Mouse (Mus musculus) Muller cell, postnatal 12 days (primary cell): Measurements from ENCODE around the gene Snrnp70.

Experiments used
- DNase-seq: peaks from one replicate; pipeline ENCODE4 v3.0.0-alpha.2; 2015; ENCODE audit errors: inconsistent ontology term

Snrnp70 gene

DNA sequence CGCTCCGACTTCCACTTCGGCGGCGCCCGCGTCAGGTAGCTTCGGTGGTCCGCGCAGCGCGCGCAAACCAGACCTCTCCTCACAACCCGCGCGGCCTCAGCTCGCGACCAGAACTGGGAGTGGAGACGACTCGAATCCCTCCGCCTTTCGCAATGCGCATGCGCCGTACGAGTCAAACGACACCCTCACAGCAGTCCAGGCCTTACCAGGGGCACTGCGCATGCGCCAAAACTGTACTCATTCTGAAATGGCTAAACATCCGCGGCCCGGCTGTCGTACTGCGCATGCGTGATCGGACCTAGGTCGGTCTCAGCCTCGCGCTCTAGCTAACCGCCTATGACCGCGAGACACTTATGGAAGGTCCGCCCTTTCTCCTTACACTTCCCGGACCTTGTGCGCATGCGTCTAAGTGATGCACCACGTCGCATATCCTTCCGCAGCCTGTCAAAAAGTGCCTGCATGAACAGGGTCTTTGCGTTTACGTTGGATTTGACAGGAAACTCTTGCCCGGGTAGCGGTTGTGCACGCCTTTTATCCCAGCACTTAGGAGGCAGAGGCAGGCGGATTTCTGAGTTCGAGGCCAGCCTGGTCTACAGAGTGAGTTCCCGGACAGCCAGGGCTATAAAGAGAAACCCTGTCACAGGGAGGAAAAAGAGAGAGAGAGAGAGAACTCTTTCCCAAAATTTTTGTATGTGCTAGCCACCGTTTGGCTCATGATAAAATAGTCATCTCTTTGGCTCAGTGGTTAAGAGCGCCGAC, at the start of gene Snrnp70:
Gene Snrnp70, minus strand, starts transcription at position 165 of the 759 bp plus-strand sequence.
- DNase-seq = peak; percentile 99

DNA sequence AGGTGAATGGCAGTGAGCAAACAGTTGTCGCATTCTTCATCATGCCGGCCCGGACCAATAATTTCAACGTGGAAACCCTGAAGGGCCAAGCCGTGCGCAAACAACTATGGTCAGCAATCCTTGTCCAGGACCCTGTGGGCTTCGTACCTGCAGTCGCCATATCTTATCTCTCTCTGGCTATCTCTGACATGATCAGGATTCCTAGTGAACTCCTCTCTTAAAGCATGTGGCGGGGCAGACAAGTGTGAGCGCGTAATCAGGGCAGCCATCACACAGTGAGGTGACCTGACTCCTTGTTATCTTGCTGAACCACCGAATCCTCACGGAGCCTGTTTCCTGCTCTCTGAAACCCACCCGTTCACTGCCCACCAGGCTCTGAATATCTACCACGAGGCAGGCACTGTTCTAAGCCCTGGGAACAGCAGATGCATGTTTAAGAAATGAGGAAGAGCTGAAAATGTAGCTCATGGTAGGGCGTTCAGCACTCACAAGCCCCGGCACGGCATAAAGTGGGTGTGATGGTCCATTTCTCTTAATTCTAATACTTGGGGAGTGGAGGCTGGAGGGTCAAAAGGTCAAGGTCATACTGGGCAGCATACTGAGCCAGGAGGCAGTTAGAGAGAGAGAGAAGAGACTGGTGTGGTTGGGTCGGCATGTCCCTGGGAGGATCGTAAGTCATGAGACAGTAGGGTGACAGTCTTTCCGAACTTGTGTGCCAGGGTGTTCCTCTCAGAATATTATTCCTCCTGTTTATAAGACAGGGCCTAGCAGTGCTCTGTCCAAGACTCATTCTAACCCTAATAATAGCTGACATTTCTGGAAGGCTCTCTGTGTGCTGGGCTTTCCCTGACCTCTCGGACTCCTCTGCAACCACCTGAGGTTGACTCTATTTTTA, 48.2 kb upstream of the Snrnp70 start:
- no peak for DNase-seq

- no peak for DNase-seq
Measured at GRCm38 (mm10) chr7:45437521-45438276, 42.2 kb upstream of the Snrnp70 start, which contains the start of gene Ruvbl2. TSS of gene Ruvbl2 (minus strand) at chr7:45438096.

GRCm38 (mm10) chr7:45437046-45437445, 41.5 kb upstream of the Snrnp70 start:
- DNase-seq = no peak

DNA sequence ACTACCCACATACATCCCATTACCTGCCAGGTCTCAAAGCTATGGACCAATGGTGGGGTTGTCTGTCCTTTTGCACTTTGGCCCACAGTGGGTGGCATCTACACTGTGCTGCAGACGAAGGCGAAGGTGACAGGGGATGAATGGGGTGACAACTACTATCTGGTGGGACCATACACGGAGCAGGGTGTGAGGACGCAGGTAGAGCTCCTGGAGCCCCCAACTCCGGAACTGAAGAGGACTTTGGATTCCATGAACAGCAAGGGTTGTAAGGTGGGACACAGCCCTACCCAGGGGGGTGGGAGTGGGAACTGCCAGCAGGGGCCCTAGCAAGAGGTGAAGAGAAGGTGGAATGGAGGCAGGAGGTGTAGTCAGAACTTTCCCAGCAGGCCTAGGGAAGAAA, 40.9 kb upstream of the Snrnp70 start:
- DNase-seq = no peak

GRCm38 (mm10) chr7:45435038-45435437, 39.5 kb upstream of the Snrnp70 start:
- no peak for DNase-seq

- peak; percentile 100 for DNase-seq
Measured at GRCm38 (mm10) chr7:45434203-45435015, 38.9 kb upstream of the Snrnp70 start, which contains the start of gene Gys1. TSS of gene Gys1 (plus strand) at chr7:45434844.

DNA sequence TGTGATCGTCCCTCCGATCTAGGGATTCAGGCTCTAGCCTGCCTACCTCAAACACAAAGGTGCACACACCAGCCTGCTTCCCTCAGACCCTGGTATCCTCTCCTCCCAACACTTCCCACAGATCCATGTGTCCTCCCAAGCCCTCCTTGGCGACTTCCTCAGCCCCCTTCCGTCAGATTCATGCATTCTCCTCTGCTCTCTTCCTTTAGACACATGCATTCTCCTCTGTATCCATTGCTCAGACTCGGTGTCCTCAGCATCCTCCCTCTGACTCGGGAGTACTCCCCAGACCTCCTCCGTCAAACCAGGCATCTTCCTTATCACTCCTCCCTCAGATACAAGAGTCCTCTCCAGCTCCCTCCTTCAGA, 38.3 kb upstream of the Snrnp70 start:
- no peak for DNase-seq

DNA sequence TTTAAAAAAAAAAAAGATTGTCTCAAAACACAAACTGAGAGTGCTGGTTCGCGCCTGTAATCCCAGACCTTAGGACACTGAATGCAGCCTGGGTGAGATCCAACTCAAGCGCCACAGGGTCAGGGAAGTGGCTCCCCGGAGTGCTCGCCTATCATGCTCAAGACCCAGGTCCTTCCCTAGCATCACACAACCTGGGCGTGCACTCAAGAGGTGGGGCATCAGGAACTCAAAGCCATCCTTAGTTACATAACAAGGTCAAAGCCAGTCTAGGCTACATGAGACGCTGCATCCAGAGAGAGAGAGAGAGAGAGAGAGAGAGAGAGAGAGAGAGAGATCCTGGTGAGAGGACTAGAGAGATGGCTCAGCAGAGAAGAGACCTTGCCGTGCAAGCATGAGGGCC, 31.0 kb upstream of the Snrnp70 start:
- no peak for DNase-seq

DNA sequence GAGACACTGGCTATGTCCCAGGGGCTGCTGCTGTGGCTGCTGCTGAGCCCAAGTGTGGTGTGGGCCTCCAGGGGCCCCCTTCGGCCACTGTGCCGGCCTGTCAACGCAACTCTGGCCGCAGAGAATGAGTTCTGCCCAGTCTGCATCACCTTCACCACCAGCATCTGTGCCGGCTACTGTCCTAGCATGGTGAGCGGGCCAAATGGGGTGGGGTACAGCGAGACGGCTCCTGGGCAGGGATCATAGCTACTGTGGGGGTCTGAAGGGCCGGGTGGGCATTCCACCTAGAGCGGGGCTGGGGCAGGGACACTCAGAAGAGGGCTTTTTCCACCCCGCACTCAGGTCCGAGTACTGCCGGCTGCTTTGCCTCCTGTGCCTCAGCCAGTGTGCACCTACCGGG, 25.7 kb upstream of the Snrnp70 start:
- DNase-seq = no peak

- DNase-seq = no peak
Measured at GRCm38 (mm10) chr7:45420615-45420919, 25.0 kb upstream of the Snrnp70 start, which contains the start of gene Lhb. TSS of gene Lhb (plus strand) at chr7:45420820.

DNA sequence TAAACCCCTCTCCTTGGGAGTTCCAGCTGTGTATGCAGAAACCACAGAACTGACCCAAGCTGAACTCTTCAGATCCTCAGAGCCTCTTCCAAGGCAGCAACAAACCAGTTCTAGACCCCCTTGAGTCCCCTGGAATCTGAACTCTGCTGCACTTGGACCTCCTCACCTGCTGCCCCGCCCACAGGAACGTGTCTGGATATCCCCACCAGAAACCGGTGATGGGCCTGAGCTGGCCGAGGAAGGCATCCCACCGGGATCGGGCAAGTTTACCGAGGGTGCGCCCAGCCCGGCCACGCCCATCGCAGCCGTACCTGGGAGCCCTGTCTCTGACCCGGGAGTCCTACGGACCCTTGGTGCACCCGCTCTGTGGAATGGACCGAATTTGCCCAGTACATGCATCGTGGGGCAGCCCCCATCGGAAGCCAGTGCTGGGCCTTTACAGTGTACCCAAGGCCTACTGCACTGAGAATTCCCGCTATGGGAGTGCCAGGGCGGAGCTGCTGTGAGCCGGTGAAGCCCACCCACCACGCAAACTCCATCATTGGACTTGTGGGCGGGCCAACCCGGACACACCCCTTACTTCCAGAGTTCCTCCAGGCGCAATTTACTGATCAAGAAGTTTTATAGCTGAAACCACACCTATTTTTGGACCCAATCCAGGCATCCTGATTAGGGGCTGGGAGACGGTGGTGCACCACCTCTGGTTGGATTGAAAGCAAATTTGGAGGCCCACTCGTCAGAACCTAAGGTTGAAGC, 24.5 kb upstream of the Snrnp70 start:
- no peak for DNase-seq

GRCm38 (mm10) chr7:45417962-45418492, 22.5 kb upstream of the Snrnp70 start:
- DNase-seq = no peak

GRCm38 (mm10) chr7:45415636-45416035, 20.1 kb upstream of the Snrnp70 start:
- DNase-seq = peak; percentile 42

DNA sequence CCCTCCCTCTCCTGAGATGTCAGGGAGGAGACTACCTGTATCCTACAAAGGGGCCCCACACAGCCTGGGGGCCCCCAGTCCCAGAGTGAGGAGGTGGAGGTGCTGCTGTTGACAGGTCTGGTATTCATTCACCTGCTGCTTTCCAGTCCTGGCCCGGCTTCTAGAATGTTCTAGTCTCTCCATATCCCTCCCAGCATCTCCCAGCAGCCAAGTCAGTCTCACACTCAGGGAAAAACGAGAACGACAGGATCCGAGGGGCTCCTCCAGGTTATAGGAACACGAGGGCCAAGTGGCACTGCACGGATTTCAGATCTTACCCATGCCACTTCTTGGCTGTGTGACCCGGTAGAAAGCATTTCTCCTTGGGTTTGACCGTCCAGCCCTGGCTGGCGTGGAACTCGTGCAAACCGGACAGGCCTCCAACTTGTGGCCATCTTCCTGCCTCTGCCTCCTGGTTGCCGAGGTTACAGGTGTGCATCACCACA, 19.2 kb upstream of the Snrnp70 start:
- DNase-seq = no peak

DNA sequence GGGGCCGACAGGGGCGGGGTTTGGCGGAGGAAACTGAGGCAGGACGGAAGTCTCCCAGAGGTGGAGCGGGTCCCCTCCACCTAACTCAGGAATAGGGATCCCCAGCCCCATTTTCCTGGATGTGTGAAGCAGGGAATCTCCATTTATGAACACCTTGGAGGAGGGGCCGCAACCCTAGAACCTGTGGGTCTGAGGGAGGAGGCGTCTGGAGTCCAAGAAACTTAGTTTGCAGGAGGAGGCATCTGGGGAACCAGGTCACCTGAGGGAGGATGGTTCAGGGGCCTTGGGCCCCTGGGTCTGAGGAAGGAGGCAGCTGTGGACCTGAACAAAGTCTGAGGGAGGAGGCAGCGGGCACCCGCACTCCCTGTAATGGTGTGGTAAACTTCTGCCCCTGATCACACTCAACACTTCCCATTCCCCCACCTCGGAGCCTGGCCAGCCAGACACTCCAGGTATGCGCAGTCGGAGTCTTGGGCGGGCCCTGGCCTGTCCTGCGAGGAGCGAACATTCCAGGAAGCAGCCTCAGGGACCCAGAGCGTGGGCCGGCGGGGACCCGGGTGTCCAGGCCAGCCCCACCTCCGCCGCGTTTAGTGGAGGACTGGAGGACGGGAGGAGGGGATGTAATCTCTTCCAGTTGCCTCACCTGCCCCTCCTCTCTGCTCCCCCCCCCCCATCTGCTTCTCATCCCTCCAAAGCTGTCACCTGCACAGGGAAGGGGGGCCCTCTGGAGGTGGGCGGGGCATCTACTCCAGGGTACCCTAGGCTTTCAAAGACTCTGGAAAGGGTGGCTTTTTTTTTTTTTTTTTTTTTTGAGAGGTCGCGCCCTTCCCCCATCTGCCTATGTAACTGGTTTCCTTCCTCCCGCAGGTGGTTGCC, 18.6 kb upstream of the Snrnp70 start:
- peak; percentile 15 for DNase-seq

DNA sequence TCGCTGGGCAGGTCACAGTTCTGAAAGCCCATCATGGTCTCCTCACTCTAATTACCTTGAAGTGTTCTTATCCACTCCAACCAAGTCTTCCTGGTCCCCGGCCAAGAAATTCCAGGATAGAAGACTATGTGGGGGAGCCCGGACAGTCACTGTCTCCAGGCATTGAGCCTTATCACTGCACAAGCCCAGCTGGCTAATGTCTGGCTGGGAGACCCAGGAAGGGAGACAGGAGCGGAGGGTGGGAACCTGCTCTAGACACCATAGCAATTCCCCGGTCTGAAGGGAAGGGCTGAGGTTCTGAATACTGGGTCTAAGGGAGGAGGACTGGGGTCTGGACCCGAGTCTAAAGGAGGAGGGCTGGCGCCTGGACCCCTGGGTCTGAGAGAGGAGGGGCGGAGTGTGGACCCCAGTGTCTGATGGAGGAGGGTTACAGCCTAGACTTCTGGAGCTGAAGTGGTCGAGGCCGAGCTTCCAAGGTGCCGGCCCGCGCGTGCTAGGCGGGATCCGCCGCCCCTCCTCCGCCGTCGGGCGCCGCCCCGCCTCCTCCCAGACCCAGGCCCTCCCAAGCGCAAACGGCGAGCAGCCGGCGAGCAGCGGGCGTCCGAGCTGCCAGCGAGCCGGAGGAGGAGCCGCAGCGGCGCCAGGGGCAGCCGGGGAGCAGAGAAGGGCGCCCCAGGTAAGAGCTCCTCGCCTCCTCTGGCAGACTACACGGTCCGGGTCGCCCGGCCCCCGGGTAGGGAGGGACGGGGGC, 17.7 kb upstream of the Snrnp70 start, which contains the start of gene Ntf5:
Gene Ntf5, plus strand, starts transcription at position 583 of the 751 bp plus-strand sequence.
- peak; percentile 49 for DNase-seq

- no peak for DNase-seq
Measured at GRCm38 (mm10) chr7:45412421-45412820, 16.9 kb upstream of the Snrnp70 start.
